16 mouse cellular contexts compared by ENCODE assay signal in the genomic region with DNA sequence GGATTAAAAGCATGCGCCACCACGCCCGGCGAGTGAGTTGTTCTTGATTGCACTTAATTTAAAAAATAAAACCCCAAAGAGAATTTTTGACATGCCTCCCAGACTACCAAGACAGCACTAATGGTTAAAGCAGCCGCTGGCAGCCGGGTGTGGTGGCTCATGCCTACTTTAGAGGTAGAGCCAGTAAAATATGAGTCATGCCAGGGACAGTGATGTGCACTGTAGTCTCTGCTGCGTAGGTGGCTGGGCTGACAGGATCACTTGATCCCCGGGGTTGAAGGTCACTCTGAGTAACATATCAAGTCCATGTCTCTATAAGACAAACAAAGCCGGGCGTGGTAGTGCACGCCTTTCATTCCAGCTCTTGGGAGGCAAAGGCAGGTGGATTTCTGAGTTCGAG. TPM values are rescaled to one million over a fixed set of nuclear protein-coding genes. Genes with fewer than 3 reads are reported as not detected.
A peak's percentile ranks its signal among the peaks of the same experiment; 100 is the strongest.
DNase-seq lines count a peak whose midpoint lies in the region; ATAC-seq and TF ChIP-seq lines count a peak whose summit lies in the region.
"Had no signal": no experiment of that assay in that cellular context is flagged by ENCODE, and none has a peak within 500 bp of the region (broad histone marks: within the 10 kb centered on the region; RNA-seq: fewer than 3 reads in every experiment).

No protein-coding gene starts in this region.

- H3K27ac ChIP-seq in liver, embryonic 16.5 days (ENCODE audit: low read length) = no peak overlapping the region
- H3K27ac ChIP-seq in liver, embryonic 12.5 days = no peak overlapping the region
- H3K27ac ChIP-seq in hindbrain, embryonic 16.5 days (ENCODE audit: low read depth, low read length) = no peak overlapping the region
- H3K27ac ChIP-seq: hindbrain, embryonic 14.5 days; layer of hippocampus, adult 2 months; left cerebral cortex, adult 2 months; midbrain, embryonic 10.5 days had no signal

- H3K4me3 ChIP-seq in liver, embryonic 16.5 days (ENCODE audit: low read depth, low read length) = no peak overlapping the region
- no peak overlapping the region for H3K4me3 ChIP-seq in liver, embryonic 12.5 days
- H3K4me3 ChIP-seq in lung, adult 2 months (replicated peaks; ENCODE audit: extremely low read depth, low read depth, low read length) = no peak overlapping the region
- no peak overlapping the region for H3K4me3 ChIP-seq in hindbrain, embryonic 16.5 days (ENCODE audit: low read length)
- H3K4me3 ChIP-seq: layer of hippocampus, adult 2 months; left cerebral cortex, adult 2 months; midbrain, embryonic 10.5 days had no signal

- H3K36me3 ChIP-seq in liver, embryonic 16.5 days (ENCODE audit: control insufficient read depth, insufficient read depth) = no peaks in the 10 kb centered on the region
- H3K36me3 ChIP-seq in liver, embryonic 12.5 days = peaks cover 9% of the 10 kb centered on the region; the same call in 1 of the 2 replicates
- H3K36me3 ChIP-seq in hindbrain, embryonic 16.5 days (ENCODE audit: control insufficient read depth, insufficient read depth, low read length) = 0 out of 2 replicates have a peak, but pooled peaks cover 3% of the 10 kb centered on the region
- H3K36me3 ChIP-seq: midbrain, embryonic 10.5 days had no signal

- peak; percentile 75 for ATAC-seq in liver, embryonic 16.5 days (ENCODE audit: low read depth)
- ATAC-seq in liver, embryonic 12.5 days = no peak
- ATAC-seq in hindbrain, embryonic 16.5 days = no peak
- ATAC-seq: activated CD4-positive, CD25-positive, alpha-beta regulatory T cell, adult 4 months had no signal

- peak; percentile 80 to 82 for DNase-seq in adrenal gland, adult (ENCODE audit: inconsistent age in 2 of 2, low spot score in 1 of 2)
- DNase-seq in adrenal gland, adult 18-20 months (ENCODE audit: low spot score in 2 of 2) = no peak
- DNase-seq in fat pad, adult 2 months (ENCODE audit: extremely low read depth, low read depth, low spot score) = peak; percentile 82
- no peak for DNase-seq in lung, adult 2 months
- DNase-seq in urinary bladder, adult 2 months (ENCODE audit: low spot score) = no peak
- DNase-seq: cerebellum, postnatal 14 days; heart, adult 18-20 months; lung, postnatal 14 days had no signal

- TF ChIP-seq CTCF in lung, adult 2 months (IDR thresholded peaks at IDR 0.05; ENCODE audit: insufficient read depth, low read length) = no peak

- H3K9ac ChIP-seq in liver, embryonic 16.5 days (ENCODE audit: low read depth, low read length) = no peak overlapping the region
- H3K9ac ChIP-seq in liver, embryonic 12.5 days = no peak overlapping the region
- H3K9ac ChIP-seq in hindbrain, embryonic 16.5 days (ENCODE audit: low read depth, low read length) = no peak overlapping the region
- H3K9ac ChIP-seq: hindbrain, embryonic 14.5 days had no signal

- WGBS in liver, embryonic 16.5 days (ENCODE audit: insufficient replicate concordance) = 76% methylated on average over 12 of the region's 12 CpGs
- WGBS in liver, embryonic 12.5 days (ENCODE audit: insufficient replicate concordance) = 86% methylated on average over 12 of the region's 12 CpGs
- 76% methylated on average over 12 of the region's 12 CpGs for WGBS in lung, adult 2 months
- WGBS in hindbrain, embryonic 16.5 days = 93% methylated on average over 12 of the region's 12 CpGs

- no peaks in the 10 kb centered on the region for H3K27me3 ChIP-seq in liver, embryonic 16.5 days (ENCODE audit: control insufficient read depth, insufficient read depth, low read depth, low read length)
- H3K27me3 ChIP-seq in liver, embryonic 12.5 days (replicated peaks) = no peaks in the 10 kb centered on the region
- no peaks in the 10 kb centered on the region for H3K27me3 ChIP-seq in hindbrain, embryonic 16.5 days (replicated peaks; ENCODE audit: control insufficient read depth, insufficient read depth, low read length)

- H3K9me3 ChIP-seq in liver, embryonic 16.5 days (replicated peaks; ENCODE audit: control insufficient read depth, low read length) = no peaks in the 10 kb centered on the region
- no peaks in the 10 kb centered on the region for H3K9me3 ChIP-seq in liver, embryonic 12.5 days (replicated peaks)
- no peaks in the 10 kb centered on the region for H3K9me3 ChIP-seq in hindbrain, embryonic 16.5 days (ENCODE audit: control insufficient read depth, low read length)
- H3K9me3 ChIP-seq: midbrain, embryonic 10.5 days had no signal

- TF ChIP-seq POLR2A in lung, adult 2 months (IDR thresholded peaks at IDR 0.05; ENCODE audit: borderline replicate concordance, extremely low read depth, low read depth, low read length) = no peak

- H3K4me1 ChIP-seq in liver, embryonic 16.5 days (ENCODE audit: control insufficient read depth, low read depth, low read length) = no peaks in the 10 kb centered on the region
- peaks cover 5% of the 10 kb centered on the region; the same call in 1 of the 2 replicates for H3K4me1 ChIP-seq in liver, embryonic 12.5 days
- peaks cover 4% of the 10 kb centered on the region; the same call in 1 of the 2 replicates for H3K4me1 ChIP-seq in lung, adult 2 months (ENCODE audit: control insufficient read depth, insufficient read depth, low read length)
- no peaks in the 10 kb centered on the region for H3K4me1 ChIP-seq in hindbrain, embryonic 16.5 days (ENCODE audit: control insufficient read depth, insufficient read depth, low read depth, low read length)
- H3K4me1 ChIP-seq: midbrain, embryonic 10.5 days had no signal

- H3K4me2 ChIP-seq in liver, embryonic 16.5 days (ENCODE audit: low read depth, low read length) = no peak overlapping the region
- H3K4me2 ChIP-seq in liver, embryonic 12.5 days = no peak overlapping the region
- no peak overlapping the region for H3K4me2 ChIP-seq in hindbrain, embryonic 16.5 days (ENCODE audit: low read length)
- H3K4me2 ChIP-seq: hindbrain, embryonic 14.5 days had no signal

RNA-seq across cellular contexts. Expression of gene Tom1l2, which starts 13.3 kb away (rescaled TPM):
- total RNA-seq in adrenal gland, adult 18-20 months (2021) = 10 to 100 TPM; 63.0 to 80.7 TPM
- polyA plus RNA-seq in liver, embryonic 16.5 days (2015; fragmentation: Nextera tagmentation; extraction: Ambion mirVana) = 5.7 and 6.8 TPM in 2 replicates
- polyA plus RNA-seq in liver, embryonic 12.5 days (2016; fragmentation: Nextera tagmentation; extraction: Ambion mirVana) = 8.7 and 9.6 TPM in 2 replicates
- 98.4 and 99.3 TPM in 2 replicates for polyA plus RNA-seq in lung, adult 2 months (2012; rRNA removed)
- 69.2 and 79.3 TPM in 2 replicates for polyA plus RNA-seq in hindbrain, embryonic 16.5 days (2015; fragmentation: Nextera tagmentation; extraction: Ambion mirVana)
- 71.5 and 86.7 TPM in 2 replicates for polyA plus RNA-seq in urinary bladder, adult 2 months (2012; rRNA removed)

RNA-seq across cellular contexts. Expression of gene Drc3, which starts 13.8 kb away (rescaled TPM):
- total RNA-seq in adrenal gland, adult 18-20 months (2021) = 1 to 10 TPM in 1 of 2 experiments, under 1 TPM in 1; 0.73 to 1.6 TPM
- 0.39 and 0.50 TPM in 2 replicates for polyA plus RNA-seq in liver, embryonic 16.5 days (2015; fragmentation: Nextera tagmentation; extraction: Ambion mirVana)
- 0.49 and 0.53 TPM in 2 replicates for polyA plus RNA-seq in liver, embryonic 12.5 days (2016; fragmentation: Nextera tagmentation; extraction: Ambion mirVana)
- polyA plus RNA-seq in lung, adult 2 months (2012; rRNA removed) = 10.9 and 17.7 TPM in 2 replicates
- polyA plus RNA-seq in hindbrain, embryonic 16.5 days (2015; fragmentation: Nextera tagmentation; extraction: Ambion mirVana) = 6.0 and 7.8 TPM in 2 replicates
- polyA plus RNA-seq in urinary bladder, adult 2 months (2012; rRNA removed) = 2.3 and 2.7 TPM in 2 replicates

Comparison
In these comparisons a context has a peak if more than half of its experiments do, and no peak if none do; other contexts are left out.
1. DNase-seq: peak in adrenal gland, adult (2 of 2) and fat pad, adult 2 months (single experiment); none in adrenal gland, adult 18-20 months (0 of 2), lung, adult 2 months (single experiment) and urinary bladder, adult 2 months (single experiment).